Mouse (Mus musculus): ENCODE results near the gene Ankrd27.

DNA sequence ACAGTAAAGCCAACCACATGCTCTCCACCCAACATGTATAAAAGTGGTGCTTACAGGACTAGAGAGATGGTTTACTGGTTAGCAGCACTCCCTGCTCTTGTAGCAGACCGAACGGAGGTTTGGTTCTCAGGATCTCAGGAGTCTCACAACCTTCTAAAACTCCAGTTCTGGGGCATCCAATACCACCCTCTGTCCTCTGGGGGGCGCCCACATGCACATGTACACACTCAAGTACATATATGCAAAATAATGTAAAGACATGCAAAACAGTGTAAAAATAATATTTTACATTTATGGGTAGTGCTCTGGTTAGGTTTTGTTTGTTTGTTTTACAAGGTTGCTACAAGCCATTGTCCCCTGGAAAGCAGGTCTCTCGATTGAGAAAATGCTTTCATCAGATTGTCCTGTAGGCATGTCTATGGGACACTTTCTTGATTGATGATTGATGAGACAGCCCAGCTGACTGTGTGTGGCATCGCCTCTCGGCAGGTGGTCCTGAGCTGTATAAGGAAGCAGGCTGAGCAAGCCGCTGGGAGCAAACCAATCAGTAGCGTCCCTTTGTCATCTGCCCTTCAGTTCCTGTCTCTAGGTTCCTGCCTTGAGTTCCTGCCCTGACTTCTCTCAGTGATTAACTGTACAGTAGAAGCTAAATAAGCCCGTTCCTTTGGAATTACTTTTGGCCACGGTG is 65.7 kb downstream of the Ankrd27 start:
- peak; percentile 36 for TF ChIP-seq CTCF (IDR thresholded peaks at IDR 0.05; ENCODE audit: low read depth)
- TF ChIP-seq EP300 (optimal IDR thresholded peaks at IDR 0.05) = no peak
